Mouse (Mus musculus) retina, embryonic 14.5 days (tissue): ENCODE results near the gene Zfp61.
"Not testable (repeated sequence)": the region's sequence is repeated elsewhere in the genome, so short reads cannot be mapped to it uniquely, and the experiment has no call there.

Experiments used
- DNase-seq: peaks from one replicate; pipeline ENCODE4 v3.0.0-alpha.2; 2015; ENCODE audit warnings: low spot score

Zfp61 gene

DNA sequence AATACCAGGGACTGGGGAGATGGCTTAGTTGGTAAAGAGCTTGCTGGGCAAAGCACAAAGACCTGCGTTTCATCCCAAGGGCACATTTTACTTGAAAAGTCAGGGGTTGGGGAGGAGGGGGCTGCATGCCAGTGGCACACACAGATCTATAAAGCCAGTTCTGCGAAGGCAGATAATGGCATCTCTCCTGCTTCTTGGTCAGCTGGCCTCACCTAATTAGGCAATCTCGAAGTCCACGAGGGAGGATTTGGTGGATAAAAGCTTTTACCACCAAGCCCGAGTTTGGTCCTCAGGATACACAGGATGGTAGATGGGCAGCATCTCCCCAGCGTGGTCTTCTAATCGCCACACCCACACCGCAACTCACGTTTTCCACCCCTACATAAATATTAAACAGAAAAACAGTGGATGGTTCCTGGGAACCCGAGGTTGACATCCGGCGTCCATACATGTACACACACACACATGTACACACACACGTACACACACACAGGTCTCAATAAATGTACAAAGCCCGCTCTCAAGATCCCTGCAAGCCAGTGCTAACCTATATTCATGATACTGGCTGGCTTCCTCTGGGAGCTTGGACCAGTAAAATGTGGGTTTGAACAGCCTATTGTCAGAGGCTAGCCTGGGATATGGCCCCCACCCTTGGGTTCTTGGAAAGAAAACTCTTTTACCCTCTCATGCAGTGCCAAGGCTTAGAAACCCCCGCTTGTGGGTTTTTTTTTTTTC, 3.5 kb downstream of the Zfp61 start:
- DNase-seq, result no peak

- DNase-seq, result no peak
Observed at GRCm38 (mm10) chr7:24296386-24296785, 4.6 kb downstream of the Zfp61 start.

DNA sequence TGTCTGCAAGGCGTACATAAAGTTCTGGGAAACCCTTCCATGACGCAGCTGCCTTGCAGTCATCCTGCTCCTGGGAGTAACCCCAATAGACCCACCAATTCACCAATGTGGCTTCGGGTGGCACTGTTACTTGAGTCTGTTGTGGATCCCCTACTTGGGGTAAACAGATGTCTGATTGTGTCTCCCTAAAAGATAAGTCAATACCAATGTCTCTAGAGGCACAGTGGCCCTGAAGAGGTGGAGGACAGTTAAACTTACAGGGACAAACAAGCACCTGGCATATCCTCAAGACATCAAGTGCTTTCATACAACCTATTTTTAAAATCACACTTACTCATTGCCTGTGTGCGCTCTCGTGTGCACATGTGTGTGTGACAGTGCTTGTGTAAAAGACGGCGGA, 5.7 kb downstream of the Zfp61 start:
- no peak for DNase-seq

DNA sequence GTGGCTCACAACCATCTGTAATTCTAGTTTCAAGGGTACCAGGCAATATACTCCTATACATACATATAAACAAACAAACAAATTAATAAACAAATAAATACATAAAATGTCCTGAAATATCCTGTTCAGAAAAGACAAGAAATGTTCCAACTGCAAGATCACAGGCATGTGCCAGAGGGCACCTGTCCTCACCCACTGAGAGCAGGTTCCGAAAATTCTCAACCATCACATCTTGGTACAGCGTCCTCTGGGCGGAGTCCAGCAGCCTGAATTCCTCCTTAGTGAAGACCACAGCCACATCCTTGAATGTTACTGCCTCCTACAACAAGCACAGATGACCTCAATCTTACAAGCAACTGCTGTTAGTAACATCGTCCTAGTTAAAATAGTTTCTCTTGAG, 6.3 kb downstream of the Zfp61 start:
- DNase-seq, result no peak

DNA sequence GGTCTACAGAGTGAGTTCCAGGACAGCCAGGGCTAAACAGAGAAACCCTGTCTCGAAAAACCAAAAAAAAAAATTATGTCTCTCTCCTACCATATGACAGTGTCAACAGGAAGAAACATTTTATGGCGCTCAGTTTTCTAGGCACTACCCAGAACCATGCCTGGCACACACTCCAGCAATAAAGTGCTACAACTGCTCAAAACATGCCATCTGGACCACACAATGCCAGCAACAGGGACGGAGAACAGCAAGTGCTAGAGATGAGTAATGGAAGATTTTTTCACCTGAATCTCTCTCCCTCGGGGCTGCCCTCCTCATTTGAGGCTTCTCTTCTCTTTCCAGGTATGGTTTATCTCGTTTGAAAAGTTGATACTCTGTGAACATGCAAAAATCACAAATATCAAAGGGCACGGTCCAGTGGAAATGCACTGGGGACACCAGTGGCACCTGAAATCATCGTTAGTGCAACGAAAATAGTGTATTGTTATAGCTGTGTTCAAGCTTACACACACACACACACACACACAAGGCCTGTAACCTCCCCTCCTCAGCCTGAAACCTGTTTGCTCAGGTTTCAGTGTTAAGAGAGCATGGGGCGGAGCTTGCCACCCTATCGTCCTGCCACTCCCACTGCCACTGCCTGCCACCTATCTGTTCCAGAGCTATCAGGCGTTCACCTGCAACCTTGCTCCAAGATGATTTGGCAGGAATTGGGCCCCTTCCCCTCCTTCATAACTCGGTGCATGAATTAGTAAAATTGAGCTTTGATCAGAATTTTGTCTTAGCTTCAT, 7.8 kb downstream of the Zfp61 start:
- DNase-seq, result no peak

GRCm38 (mm10) chr7:24291387-24292090, 9.5 kb downstream of the Zfp61 start:
- no peak for DNase-seq

DNA sequence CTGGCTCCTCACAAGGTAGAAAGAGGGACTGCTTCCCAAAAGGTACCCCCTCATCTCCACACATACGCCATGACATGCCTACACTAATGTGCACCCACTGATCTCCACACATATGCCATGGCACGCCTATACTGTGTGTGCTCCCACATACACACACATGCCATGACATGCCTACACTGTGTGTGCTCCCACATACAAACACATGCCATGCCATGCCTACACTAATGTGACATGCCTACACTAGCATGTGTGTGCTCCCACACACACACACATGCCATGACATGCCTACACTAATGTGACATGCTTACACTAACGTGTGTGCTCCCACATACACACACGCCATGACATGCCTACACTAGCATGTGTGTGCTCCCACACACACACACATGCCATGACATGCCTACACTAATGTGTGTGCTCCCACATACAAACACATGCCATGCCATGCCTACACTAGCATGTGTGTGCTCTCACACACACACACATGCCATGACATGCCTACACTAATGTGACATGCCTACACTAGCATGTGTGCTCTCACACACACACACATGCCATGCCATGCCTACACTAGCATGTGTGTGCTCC, 10.8 kb downstream of the Zfp61 start:
- DNase-seq, result no peak

- no peak for DNase-seq
Observed at GRCm38 (mm10) chr7:24288512-24288911, 12.5 kb downstream of the Zfp61 start.

GRCm38 (mm10) chr7:24287670-24288069, 13.4 kb downstream of the Zfp61 start:
- no peak for DNase-seq

DNA sequence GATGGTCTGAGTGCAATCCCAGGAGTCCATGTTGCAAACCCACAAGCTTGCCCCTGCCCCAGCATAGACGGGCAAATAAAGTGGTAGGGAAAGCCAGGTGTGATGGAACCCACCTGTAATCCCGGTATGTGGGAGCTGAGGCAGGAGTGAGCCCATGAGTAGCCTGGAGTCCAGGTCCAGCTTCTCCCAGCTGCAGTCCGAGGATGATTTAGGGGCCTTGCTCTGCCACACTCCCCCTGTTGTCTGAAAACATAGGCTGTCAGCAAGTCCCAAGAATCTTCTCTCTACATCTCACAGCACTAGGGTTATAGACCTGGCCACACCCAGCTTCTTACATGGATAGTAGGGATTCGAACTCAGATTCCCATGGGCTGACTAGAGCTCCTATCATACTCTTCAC, 14.1 kb downstream of the Zfp61 start:
- no peak for DNase-seq

DNA sequence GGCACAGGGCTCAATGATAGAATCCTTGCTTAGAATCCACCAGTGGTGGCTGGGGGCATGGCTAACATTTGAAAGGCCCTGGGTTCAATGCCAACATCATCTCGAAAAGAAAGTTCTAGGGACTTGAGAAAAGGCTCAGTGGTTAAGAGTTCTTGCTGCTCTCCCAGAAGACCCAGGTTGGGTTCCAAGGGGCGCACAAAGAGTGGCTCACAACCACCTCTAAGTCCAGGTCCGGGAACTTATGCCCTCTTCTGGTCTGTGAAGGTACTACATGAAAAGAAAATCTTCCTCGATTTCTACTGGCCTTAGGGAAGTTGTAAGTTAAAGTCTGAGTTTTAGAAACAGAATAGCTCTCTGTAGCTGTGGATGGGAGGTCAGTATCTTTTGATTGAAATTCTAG, 14.9 kb downstream of the Zfp61 start:
- peak; percentile 23 for DNase-seq

DNA sequence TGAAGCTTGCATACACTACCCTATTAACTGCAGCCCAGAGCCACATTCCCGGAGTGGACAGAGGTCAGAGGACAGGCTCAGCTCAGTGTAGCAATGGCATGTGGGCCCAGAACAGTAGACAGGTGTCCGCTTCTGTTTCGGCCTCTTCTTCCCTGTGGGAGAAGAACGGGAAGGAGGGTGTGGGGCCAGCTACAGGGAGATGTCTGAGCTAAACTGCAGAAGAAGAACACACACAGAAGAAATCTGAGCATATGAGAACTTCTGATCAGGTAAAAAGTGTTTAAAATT, 20.2 kb downstream of the Zfp61 start:
- no peak for DNase-seq

- DNase-seq, result peak; percentile 29
Observed at GRCm38 (mm10) chr7:24280031-24280857, 20.8 kb downstream of the Zfp61 start.

DNA sequence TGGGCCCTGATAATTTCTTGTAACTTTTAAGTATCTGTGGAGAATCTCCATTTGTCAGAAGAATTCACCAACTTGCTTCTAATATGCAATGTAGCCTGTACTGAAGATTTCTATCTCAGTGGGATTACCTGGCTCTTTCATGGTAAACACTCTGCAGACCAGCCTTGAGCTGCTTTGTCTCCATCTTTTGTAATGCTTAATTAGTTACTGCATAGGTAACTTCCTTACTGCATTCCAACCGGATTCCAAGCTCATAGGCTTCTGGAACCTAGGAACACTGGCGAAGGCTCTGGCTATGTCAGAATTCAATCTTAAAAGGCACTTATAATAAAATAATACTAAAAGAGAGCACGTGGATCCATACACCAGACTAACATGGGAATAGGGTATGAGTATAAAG, 22.3 kb downstream of the Zfp61 start:
- DNase-seq, result not testable (repeated sequence)

DNA sequence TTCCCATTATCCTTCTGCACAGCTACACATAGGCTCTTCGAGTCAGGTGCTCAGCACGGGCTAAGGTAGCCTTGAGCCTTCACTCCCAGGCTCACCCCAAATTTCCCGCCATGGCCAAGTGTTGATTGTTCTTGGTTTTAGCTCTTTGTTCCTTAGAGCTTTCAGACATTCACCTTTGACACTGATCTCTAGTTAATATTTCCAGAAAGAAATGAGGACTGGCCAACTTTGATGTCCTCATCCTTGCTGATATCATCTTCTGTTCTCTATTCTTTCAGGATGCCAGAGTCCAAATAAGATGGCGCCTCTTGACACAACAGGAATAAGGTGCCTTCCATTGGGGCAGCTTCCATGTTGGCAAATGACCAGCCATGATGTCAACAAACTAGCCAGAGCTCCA, 26.6 kb downstream of the Zfp61 start:
- DNase-seq, result no peak

GRCm38 (mm10) chr7:24271191-24271590, 29.8 kb downstream of the Zfp61 start:
- DNase-seq, result no peak

- DNase-seq, result peak; percentile 91
Observed at GRCm38 (mm10) chr7:24270288-24270672, 30.8 kb downstream of the Zfp61 start, which contains the start of gene Zfp93. Gene Zfp93, plus strand, starts transcription at chr7:24270420.

- no peak for DNase-seq
Observed at GRCm38 (mm10) chr7:24269667-24270287, 31.3 kb downstream of the Zfp61 start.

DNA sequence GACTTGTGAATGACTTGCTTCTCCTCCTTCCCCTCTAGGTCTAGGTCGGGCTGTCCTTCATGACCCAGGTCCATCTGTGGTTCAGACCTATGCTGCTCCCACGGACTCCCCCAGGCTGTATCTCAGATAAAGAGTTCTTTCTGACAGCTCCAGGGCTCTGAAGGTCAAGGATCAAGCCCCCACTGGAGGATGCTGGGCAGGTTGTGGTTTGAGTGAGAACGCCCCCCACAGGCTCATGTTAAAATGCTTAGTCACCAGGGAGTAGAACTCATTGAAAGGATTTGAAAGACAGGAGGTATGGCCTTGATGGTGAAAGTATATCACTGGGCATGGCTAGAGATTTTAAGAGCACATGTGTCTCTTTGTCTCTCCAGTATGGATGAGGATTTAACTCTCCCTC, 31.8 kb downstream of the Zfp61 start:
- no peak for DNase-seq

DNA sequence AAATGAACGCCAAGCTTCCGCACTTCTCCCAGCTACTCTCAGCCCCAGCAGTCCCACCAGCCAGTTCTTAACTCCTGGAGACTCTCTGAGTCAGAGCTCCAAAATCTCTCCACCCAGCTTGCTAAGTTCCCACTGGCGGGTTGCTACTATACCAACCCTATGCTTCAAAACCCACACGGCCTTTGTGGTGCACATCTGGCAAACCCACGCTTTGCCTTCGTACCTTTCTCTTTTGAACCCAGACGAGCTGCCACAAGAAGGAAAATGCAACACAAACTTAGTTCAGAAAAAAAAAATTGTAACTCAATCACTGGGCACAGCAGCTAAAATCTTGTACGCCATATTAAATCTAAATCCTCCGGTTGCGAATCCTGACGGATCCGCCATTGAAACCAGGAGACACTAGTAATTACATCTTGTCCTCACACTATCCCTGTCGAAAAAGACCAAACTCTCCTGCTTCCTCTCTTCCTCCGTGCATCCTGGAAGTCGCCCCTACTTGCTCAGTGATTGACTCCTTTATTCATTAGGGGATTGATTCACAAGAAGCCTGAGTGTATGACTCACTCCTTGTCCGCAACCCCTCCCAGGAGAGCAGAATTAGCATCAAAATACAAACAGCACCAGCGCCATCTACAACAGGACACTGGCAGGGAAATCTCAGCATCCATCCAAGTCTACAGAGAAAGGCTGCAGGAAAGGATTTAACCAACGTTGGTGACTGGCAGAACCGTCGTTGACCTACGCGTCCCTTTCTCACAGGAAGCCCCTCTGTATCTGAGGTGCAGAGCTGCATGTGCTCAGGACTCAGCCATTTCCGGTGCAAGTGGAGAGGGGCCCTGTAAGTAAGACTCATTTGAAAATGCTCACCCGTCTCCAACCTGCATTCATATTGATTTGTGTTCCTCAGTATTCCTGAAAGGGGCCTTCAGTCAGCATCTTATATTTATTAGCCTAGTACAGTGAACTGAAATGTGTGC, 32.6 kb downstream of the Zfp61 start:
- DNase-seq, result no peak
